Mouse (Mus musculus): Measurements from ENCODE around the gene Slc35b2. TPM values are rescaled to one million over a fixed set of nuclear protein-coding genes. Genes with fewer than 3 reads are reported as not detected.

Slc35b2 gene
- polyA plus RNA-seq, 1 experiment from 2014 or later = 121 TPM

GRCm38 (mm10) chr17:45584096-45584896 is 20.6 kb downstream of the Slc35b2 start:
- peaks cover 31% of the 10 kb centered on the region for H3K36me3 ChIP-seq
- H3K4me1 ChIP-seq (replicated peaks) = peaks cover 36% of the 10 kb centered on the region
- H3K27me3 ChIP-seq (ENCODE audit: insufficient read depth, poor library complexity, severe bottlenecking) = no peaks in the 10 kb centered on the region
- H3K27ac ChIP-seq = peak overlapping the region; percentile 81
- H3K4me3 ChIP-seq = peak overlapping the region; percentile 20; the same call in 1 of the 2 replicates
- peaks cover 8% of the 10 kb centered on the region; the same call in 1 of the 2 replicates for H3K9me3 ChIP-seq
- 35% methylated on average over 12 of the region's 12 CpGs for WGBS
- DNase-seq (ENCODE audit: low spot score) = no peak

- H3K4me1 ChIP-seq (replicated peaks) = peaks cover 36% of the 10 kb centered on the region
- no peaks in the 10 kb centered on the region for H3K27me3 ChIP-seq (ENCODE audit: insufficient read depth, poor library complexity, severe bottlenecking)
- peak overlapping the region; percentile 20; the same call in 1 of the 2 replicates for H3K4me3 ChIP-seq
- peak overlapping the region; percentile 81 for H3K27ac ChIP-seq
- peak; percentile 87 for DNase-seq (ENCODE audit: low spot score)
- H3K36me3 ChIP-seq = peaks cover 38% of the 10 kb centered on the region
- H3K9me3 ChIP-seq = peaks cover 8% of the 10 kb centered on the region; the same call in 1 of the 2 replicates
- WGBS = 12% methylated on average over 14 of the region's 14 CpGs
Measured at GRCm38 (mm10) chr17:45584939-45585678, 21.4 kb downstream of the Slc35b2 start.

GRCm38 (mm10) chr17:45585725-45586448 is 22.2 kb downstream of the Slc35b2 start:
- Histone ChIP-seq H3K27ac (peak overlapping the region; percentile 81), H3K4me3 (peak overlapping the region; percentile 9; the same call in 1 of the 2 replicates), H3K27me3 (ENCODE audit: insufficient read depth, poor library complexity, severe bottlenecking) (no peaks in the 10 kb centered on the region), H3K9me3 (peaks cover 8% of the 10 kb centered on the region; the same call in 1 of the 2 replicates), H3K36me3 (peaks cover 38% of the 10 kb centered on the region), H3K4me1 (replicated peaks) (peaks cover 37% of the 10 kb centered on the region)
- WGBS = 65% methylated on average over 23 of the region's 23 CpGs
- no peak for DNase-seq (ENCODE audit: low spot score)

GRCm38 (mm10) chr17:45586449-45586837 is 22.8 kb downstream of the Slc35b2 start:
- peaks cover 8% of the 10 kb centered on the region; the same call in 1 of the 2 replicates for H3K9me3 ChIP-seq
- DNase-seq (ENCODE audit: low spot score) = peak; percentile 39
- peaks cover 38% of the 10 kb centered on the region for H3K36me3 ChIP-seq
- peaks cover 38% of the 10 kb centered on the region for H3K4me1 ChIP-seq (replicated peaks)
- H3K4me3 ChIP-seq = no peak overlapping the region
- no peaks in the 10 kb centered on the region for H3K27me3 ChIP-seq (ENCODE audit: insufficient read depth, poor library complexity, severe bottlenecking)
- H3K27ac ChIP-seq = peak overlapping the region; percentile 81; the same call in 1 of the 2 replicates
- WGBS = 99% methylated on average over 3 of the region's 3 CpGs

GRCm38 (mm10) chr17:45588370-45588769 is 24.7 kb downstream of the Slc35b2 start:
- Histone ChIP-seq H3K27ac (no peak overlapping the region), H3K4me1 (replicated peaks) (peaks cover 54% of the 10 kb centered on the region), H3K9me3 (peaks cover 8% of the 10 kb centered on the region; the same call in 1 of the 2 replicates), H3K4me3 (no peak overlapping the region), H3K36me3 (peaks cover 38% of the 10 kb centered on the region), H3K27me3 (ENCODE audit: insufficient read depth, poor library complexity, severe bottlenecking) (peaks cover 8% of the 10 kb centered on the region)
- no peak for DNase-seq (ENCODE audit: low spot score)
- 92% methylated on average over 7 of the region's 7 CpGs for WGBS

- Histone ChIP-seq H3K27ac (no peak overlapping the region), H3K4me3 (no peak overlapping the region), H3K36me3 (peaks cover 38% of the 10 kb centered on the region), H3K4me1 (replicated peaks) (peaks cover 58% of the 10 kb centered on the region), H3K9me3 (peaks cover 8% of the 10 kb centered on the region; the same call in 1 of the 2 replicates), H3K27me3 (ENCODE audit: insufficient read depth, poor library complexity, severe bottlenecking) (peaks cover 17% of the 10 kb centered on the region)
- no peak for DNase-seq (ENCODE audit: low spot score)
- WGBS = 98% methylated on average over 7 of the region's 7 CpGs
Measured at GRCm38 (mm10) chr17:45589236-45589635, 25.6 kb downstream of the Slc35b2 start.

- no peak for DNase-seq (ENCODE audit: low spot score)
- Histone ChIP-seq H3K27ac (no peak overlapping the region), H3K4me1 (replicated peaks) (peaks cover 58% of the 10 kb centered on the region), H3K9me3 (peaks cover 8% of the 10 kb centered on the region; the same call in 1 of the 2 replicates), H3K27me3 (ENCODE audit: insufficient read depth, poor library complexity, severe bottlenecking) (peaks cover 23% of the 10 kb centered on the region), H3K36me3 (peaks cover 38% of the 10 kb centered on the region), H3K4me3 (no peak overlapping the region)
- 92% methylated on average over 8 of the region's 8 CpGs for WGBS
Measured at GRCm38 (mm10) chr17:45589844-45590243, 26.2 kb downstream of the Slc35b2 start.

- Histone ChIP-seq H3K4me3 (no peak overlapping the region), H3K4me1 (replicated peaks) (peaks cover 58% of the 10 kb centered on the region), H3K9me3 (peaks cover 8% of the 10 kb centered on the region; the same call in 1 of the 2 replicates), H3K27me3 (ENCODE audit: insufficient read depth, poor library complexity, severe bottlenecking) (peaks cover 28% of the 10 kb centered on the region), H3K27ac (no peak overlapping the region), H3K36me3 (peaks cover 38% of the 10 kb centered on the region)
- DNase-seq (ENCODE audit: low spot score) = no peak
- WGBS = 79% methylated on average over 6 of the region's 6 CpGs
Measured at GRCm38 (mm10) chr17:45590410-45590809, 26.7 kb downstream of the Slc35b2 start.

GRCm38 (mm10) chr17:45591701-45592605 is 28.3 kb downstream of the Slc35b2 start:
- no peak for DNase-seq (ENCODE audit: low spot score)
- Histone ChIP-seq H3K36me3 (peaks cover 26% of the 10 kb centered on the region), H3K9me3 (peaks cover 2% of the 10 kb centered on the region; the same call in 1 of the 2 replicates), H3K4me3 (peak overlapping the region; percentile 69), H3K27me3 (ENCODE audit: insufficient read depth, poor library complexity, severe bottlenecking) (peaks cover 43% of the 10 kb centered on the region), H3K4me1 (replicated peaks) (peaks cover 62% of the 10 kb centered on the region), H3K27ac (peak overlapping the region; percentile 36)
- 50% methylated on average over 16 of the region's 16 CpGs for WGBS

GRCm38 (mm10) chr17:45592606-45593431 is 29.1 kb downstream of the Slc35b2 start:
- no peak for DNase-seq (ENCODE audit: low spot score)
- peaks cover 52% of the 10 kb centered on the region for H3K27me3 ChIP-seq (ENCODE audit: insufficient read depth, poor library complexity, severe bottlenecking)
- peaks cover 71% of the 10 kb centered on the region for H3K4me1 ChIP-seq (replicated peaks)
- 58% methylated on average over 8 of the region's 8 CpGs for WGBS
- H3K27ac ChIP-seq = peak overlapping the region; percentile 60
- H3K36me3 ChIP-seq = peaks cover 20% of the 10 kb centered on the region
- no peaks in the 10 kb centered on the region for H3K9me3 ChIP-seq
- peak overlapping the region; percentile 69 for H3K4me3 ChIP-seq

- peak overlapping the region; percentile 60 for H3K27ac ChIP-seq
- peaks cover 77% of the 10 kb centered on the region for H3K4me1 ChIP-seq (replicated peaks)
- peaks cover 15% of the 10 kb centered on the region for H3K36me3 ChIP-seq
- H3K27me3 ChIP-seq (ENCODE audit: insufficient read depth, poor library complexity, severe bottlenecking) = peaks cover 58% of the 10 kb centered on the region
- WGBS = 19% methylated on average over 8 of the region's 8 CpGs
- no peaks in the 10 kb centered on the region for H3K9me3 ChIP-seq
- no peak for DNase-seq (ENCODE audit: low spot score)
- peak overlapping the region; percentile 69 for H3K4me3 ChIP-seq
Measured at GRCm38 (mm10) chr17:45593479-45593878, 29.8 kb downstream of the Slc35b2 start.

Data from hindbrain, embryonic 10.5 days (tissue).